Mouse (Mus musculus) heart, postnatal 36 days (tissue): ENCODE measurements around the gene Ankrd44. TPM values are rescaled to one million over a fixed set of nuclear protein-coding genes. Genes with fewer than 3 reads are reported as not detected.

Experiments used
- DNase-seq, 2 experiments: peaks; one replicate each; pipeline ENCODE4 v3.0.0; 2021 to 2022
- intact Hi-C: fragments of 180-260 bp; cut with DNase I; formaldehyde crosslinking; loops from one replicate; pipeline ENCODE4 v1.15.1; 2025
- total RNA-seq, 2 experiments: library from RNA; stranded (reverse); gene quantifications; 2 replicates each; pipeline ENCODE4 v1.2.3; 2021

The Ankrd44 gene
- total RNA-seq, 2 experiments from 2014 or later, result 13.2 to 15.7 TPM

GRCm38 (mm10) chr1:54856502-54856901 lies 69.7 kb downstream of the Ankrd44 start:
- DNase-seq, result no peak
- intact Hi-C loops, result no loop called here

DNA sequence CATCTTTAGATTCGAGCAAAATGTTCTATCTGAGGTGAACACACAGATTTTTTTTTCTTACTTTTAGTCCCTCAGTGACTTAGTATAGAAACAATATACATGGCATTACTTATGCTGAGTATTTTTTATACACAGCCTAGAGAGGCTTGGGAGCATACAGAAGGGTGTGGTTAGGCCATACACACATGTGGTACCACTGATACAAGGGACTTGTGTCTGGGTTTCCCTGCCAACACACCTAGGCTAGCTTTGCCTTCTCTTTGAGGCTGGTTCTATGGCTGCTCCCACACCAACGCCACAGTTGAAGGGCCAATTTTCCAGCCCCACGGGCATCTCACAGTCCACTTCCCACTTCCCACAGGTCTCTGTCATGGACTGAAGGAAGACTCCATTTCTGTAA lies 70.2 kb downstream of the Ankrd44 start:
- intact Hi-C loops, result no loop called here
- DNase-seq, result no peak

DNA sequence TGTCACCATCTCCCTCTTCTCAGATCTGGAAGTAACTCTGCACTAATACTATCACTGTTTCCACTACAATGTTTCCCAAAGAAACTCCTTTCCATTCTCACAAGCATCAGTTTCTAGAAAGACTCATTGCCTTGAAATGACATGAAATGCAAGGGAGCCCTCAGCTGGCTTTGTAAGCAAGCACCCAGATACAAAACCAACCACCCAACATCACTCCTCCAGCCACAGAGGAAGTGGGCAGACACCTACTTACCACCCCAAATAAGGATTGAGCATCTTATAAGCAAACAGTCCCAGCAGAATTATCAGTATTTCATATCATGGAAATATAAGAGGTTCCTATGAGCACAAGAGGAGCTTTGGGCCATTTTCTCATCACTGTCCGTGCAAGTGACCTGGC lies 71.8 kb downstream of the Ankrd44 start:
- intact Hi-C loops, result no loop called here
- DNase-seq, result no peak

DNA sequence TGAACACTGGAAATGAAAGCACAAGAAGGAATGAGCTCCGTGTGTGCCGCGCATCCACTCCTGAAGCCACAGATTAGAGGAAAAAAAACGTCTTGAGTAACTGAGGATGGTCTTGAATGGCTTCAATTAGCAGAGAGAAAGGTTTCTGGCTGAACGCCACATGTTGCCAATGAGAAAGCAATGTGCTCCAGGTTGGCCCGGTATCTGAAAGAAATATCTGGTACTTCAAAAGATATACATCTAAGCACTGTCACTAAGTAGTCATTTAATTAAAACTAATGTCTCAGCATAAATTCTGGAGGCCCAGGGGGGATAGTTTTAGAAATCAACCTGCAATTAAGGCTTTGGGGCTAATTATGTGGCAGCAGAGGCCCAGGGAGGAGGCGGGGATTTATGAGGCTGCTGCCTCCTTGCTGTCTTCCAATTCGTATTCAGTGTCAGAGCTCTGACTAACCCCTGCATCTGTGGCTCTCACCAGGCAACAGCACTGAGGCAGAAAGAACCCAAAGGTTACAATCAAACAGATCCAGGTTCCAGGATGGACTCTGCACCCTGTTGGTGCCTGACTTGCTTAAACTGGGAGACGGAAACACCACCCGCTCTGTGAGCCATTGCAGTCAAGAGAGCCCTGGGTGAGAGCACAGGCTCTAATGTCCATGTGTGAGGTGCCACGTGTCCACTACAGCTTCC lies 72.7 kb downstream of the Ankrd44 start:
- intact Hi-C loops, result no loop called here
- no peak for DNase-seq

DNA sequence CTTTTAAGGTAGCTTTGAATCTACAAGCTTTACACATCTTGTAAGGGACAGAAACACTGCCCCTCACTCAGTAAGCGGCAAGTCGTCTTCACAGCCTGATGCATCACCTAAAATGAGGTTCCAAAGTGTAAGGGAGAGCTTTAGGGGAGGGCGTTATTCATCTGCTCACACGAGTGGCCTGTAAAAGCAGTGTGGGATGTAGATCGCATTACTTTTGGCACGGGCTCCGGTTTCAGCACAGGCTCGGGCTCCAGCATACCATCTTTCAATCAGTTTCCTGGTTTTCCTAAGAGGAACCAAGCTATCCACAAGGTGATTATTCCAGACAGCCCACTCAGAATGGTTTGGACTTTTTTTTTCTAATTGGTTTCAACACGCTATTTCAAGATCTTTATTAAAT lies 74.6 kb downstream of the Ankrd44 start:
- DNase-seq, result no peak
- intact Hi-C loops, result no loop called here

GRCm38 (mm10) chr1:54850077-54850476 lies 76.1 kb downstream of the Ankrd44 start:
- intact Hi-C loops, result no loop called here
- no peak for DNase-seq

- no peak for DNase-seq
- intact Hi-C loops, result no loop called here
These were observed 78.9 kb downstream of the Ankrd44 start for GRCm38 (mm10) chr1:54847238-54847637.

DNA sequence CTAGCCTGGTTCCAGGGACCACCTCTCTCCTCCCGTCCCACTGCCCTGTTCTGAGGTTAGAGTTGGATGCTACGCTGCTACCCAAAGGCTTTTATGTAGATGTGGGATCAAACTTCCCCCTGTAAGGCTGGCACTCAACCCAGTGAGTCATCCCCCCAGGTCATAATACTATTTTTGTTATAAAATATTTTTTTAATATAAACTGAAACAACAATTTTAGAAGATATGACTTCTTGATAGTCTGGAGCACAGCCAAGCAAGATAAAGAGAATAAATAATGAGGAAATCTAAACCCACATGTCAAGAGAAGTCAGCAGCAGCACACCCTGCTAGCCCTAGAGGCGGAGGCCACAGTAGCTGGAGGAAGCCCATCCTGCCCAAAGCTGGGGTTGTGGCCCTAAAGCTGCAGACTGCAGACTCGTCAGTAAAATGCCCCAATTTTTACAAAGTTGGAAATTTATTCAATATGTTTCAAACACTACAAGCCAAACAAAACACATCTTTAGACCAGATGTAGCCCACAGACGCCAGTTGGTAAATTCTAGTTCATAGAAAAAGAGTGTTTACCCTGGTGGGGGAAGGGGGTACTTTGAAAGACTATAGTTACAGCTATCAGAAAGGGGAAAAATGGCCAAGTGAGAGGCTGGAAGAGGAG lies 79.7 kb downstream of the Ankrd44 start:
- no peak for DNase-seq
- intact Hi-C loops, result no loop called here

DNA sequence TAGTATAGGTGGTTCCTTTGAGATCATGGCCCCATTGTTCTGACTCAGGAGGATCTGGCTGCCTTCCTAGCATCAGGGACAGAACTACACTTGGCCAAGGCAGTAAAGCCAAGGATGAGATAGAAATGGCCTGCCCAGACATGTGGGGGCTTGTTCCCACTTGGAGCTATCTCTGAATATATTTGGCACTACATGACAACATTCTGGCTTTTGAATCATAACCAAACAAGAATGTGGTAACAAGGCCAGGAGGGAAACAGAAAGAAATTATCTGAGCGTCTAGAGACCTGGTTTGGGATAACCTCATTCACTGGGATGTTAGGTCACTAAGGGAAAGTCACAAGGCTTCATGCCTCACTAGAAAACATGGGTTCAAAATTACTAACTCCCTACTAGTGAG lies 81.8 kb downstream of the Ankrd44 start:
- no peak for DNase-seq
- intact Hi-C loops, result no loop called here

DNA sequence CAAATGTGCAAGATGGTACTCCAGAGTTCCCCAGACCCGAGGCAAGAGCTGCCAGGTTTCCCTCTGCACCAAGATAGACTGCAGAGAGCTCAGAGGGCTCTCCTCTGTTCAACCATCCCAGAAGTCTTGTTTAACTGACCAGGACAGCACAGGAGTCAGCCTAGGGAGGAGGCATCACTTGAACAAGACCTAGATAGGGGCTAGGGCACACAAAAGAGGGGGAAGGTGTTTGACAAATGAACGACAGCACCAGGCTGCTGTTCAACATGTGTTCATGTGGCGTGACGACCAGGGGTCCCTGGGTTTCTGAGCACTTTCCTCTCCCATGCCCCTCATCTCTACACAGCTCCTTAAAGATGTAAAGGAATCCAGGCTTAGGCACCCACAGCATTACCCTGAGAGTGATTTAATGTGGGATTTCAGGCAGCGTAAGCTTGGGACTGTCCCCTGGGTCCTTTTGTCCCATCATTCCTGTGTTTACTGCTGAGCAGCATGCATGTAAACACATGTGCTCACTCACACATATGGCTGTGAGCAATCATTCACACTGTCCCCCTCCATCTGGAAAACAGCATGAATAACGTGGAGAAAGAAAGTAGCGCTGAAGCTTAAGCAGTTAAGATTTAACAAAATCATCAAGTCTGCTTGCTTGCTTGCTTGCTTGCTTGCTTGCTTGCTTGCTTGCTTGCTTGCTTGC lies 83.3 kb downstream of the Ankrd44 start:
- no peak for DNase-seq
- intact Hi-C loops, result no loop called here

DNA sequence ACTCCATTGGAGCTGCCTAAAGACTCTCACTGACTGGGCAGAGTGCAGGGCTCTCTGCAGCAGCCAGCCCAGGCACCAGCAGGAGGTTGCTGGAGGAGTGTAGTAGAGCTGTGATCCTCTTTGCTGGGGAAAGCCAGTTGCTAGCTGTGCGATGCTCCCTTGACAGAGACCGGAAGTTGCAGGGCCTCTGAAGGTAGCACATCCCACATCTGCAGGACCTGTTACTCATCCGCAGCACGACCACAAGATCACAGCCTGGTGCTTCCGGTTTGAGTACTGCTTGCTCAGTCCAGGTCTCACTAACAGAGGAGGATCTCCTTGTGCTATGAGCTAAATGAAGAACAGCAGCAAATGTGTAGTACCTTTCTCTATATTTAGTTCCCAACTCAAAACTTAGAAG lies 84.4 kb downstream of the Ankrd44 start:
- intact Hi-C loops, result no loop called here
- DNase-seq, result no peak

DNA sequence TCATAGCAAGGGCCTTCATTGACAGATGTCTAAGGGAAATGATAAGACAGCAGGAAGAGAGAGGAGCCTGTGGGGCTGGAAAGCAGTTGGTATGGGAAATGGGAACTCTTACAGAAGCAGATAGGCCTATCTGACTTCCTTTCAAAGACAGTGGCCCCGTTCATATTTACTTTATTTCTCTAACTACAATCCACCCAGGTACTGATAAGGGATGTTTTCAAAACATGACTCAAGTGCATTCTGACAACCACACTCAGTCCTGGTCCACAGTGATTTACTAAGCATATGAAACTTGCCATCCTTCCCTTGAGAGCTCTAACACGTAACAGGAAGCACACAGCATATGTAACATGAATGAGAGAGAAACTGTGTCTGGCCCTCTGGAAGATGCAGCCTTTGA lies 86.1 kb downstream of the Ankrd44 start:
- DNase-seq, result no peak
- intact Hi-C loops, result no loop called here

DNA sequence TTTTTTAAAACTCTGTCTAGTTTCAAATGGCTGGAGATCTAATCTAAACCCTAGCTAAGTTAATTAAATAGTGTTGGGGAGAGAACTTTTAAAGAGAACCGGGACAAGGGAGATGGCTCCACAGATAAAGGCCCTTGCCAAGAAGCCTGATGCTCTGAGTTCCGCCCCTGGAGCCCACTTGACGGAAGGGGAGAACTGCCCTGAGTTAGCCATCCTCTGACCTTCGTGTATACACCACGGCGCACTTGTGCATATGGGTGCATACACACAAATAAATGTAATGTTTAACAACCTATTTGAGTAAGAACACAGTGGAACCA lies 87.7 kb downstream of the Ankrd44 start:
- intact Hi-C loops, result loop anchor here (5.0 kb wide), 1 partner anchor 49 kb away; no protein-coding TSS in a partner anchor

GRCm38 (mm10) chr1:54837721-54838485 lies 88.3 kb downstream of the Ankrd44 start:
- DNase-seq, result peak in 1 of 2 experiments; percentile 31
- intact Hi-C loops, result loop anchor here (5.0 kb wide), 1 partner anchor 49 kb away; no protein-coding TSS in a partner anchor

More for the DNA sequence above, 87.7 kb downstream of the Ankrd44 start:
- no peak for DNase-seq

DNA sequence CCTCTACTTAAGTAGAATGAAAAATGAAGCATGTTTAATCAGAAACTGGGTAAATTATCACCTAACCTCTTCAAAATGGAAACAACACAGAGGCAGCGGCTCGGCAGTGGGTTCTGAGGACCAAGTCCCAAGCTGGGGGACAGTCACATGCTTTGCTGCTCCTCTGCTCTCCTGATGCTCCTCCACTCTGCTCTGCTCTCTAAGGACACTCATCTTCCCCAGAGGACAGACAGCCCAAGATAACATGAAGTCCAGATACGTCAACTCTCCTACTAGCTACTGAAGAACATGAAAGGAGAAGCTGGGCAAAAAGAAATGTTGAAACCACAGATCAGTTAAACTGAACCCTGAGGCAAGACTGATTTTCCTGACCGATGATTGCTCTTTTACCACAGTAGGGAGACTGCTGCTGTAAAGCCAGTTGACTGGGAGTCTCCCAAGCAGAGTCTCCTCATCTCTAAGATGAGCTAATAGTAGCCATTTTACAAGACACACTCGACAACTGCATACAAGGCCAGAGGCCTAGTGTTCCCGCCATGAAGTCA lies 90.5 kb downstream of the Ankrd44 start:
- intact Hi-C loops, result loop anchor here (2.0 to 5.0 kb wide), 2 partner anchors 52 to 143 kb away; no protein-coding TSS in a partner anchor
- DNase-seq, result no peak

- intact Hi-C loops, result loop anchor here (2.0 to 5.0 kb wide), 3 partner anchors 34 to 166 kb away; no protein-coding TSS in a partner anchor
- DNase-seq, result no peak
These were observed 93.0 kb downstream of the Ankrd44 start for GRCm38 (mm10) chr1:54833221-54833620.

GRCm38 (mm10) chr1:54832765-54833164 lies 93.4 kb downstream of the Ankrd44 start:
- intact Hi-C loops, result loop anchor here (1.0 to 5.0 kb wide), 4 partner anchors 35 to 166 kb away; partner anchors contain the start of gene Ankrd44
- no peak for DNase-seq

DNA sequence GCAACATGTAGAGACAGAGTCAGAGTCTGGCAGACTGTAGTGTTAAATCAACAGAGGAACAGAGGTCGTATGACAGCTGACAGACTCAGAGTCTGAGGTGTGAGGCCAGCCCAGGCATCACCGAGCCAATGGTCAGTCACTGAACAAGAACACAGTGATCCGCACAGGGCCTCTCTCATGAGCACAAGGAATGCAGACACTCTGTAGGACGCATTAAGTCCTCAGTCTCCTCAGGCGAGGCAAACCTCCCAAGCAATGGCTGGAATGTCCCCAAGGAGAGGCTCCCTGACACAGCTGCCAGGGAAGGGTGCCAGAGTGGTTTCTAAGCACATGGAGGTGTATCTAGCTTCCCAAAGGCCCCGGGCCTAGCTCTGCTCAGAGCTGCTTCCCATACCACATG lies 96.0 kb downstream of the Ankrd44 start:
- intact Hi-C loops, result loop anchor here (5.0 kb wide), 2 partner anchors 37 to 63 kb away; no protein-coding TSS in a partner anchor
- DNase-seq, result peak; percentile 45 to 62

DNA sequence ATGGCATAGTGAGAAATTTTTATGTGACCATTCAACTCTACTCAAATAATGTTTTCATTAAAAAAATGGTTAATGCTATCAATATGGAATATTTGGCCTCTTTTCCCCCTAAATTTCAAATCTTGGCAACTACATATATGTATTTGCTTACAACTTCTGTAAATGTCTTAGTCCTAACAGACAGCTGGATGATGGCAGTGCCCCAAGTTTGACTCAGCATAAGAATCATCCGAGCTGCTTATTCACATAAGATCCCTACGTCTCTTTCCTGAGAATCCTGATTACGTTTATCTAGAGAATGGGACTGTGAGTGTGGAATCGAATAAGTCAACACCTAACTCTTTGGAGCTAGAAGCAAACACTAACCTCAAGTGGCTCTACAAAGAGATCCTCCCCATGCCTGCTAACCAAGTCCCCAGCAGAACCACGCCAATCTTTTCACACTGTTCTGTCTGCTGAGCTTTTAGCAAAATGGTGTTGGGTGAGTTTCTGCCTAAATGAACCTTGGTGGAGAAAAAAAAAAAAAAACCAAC lies 96.4 kb downstream of the Ankrd44 start:
- intact Hi-C loops, result loop anchor here (5.0 kb wide), 3 partner anchors 38 to 72 kb away; no protein-coding TSS in a partner anchor
- DNase-seq, result no peak

- intact Hi-C loops, result loop anchor here (5.0 kb wide), 1 partner anchor 71 kb away; no protein-coding TSS in a partner anchor
- DNase-seq, result no peak
These were observed 98.4 kb downstream of the Ankrd44 start for GRCm38 (mm10) chr1:54827827-54828226.
